Mouse (Mus musculus) 3134 (cell line): ENCODE measurements at regions not wholly inside any gene's neighbourhood (a gene's known extent, or its start where the extent isn't known, plus 50 kb on each side); places are given as distances from the start of the nearest gene placed in this dataset.

ENCODE experiments used
- DNase-seq: peaks from one replicate; pipeline ENCODE4 v3.0.0-alpha.2; 2011; ENCODE audit warnings: low spot score; ENCODE audit not compliant: insufficient read length; ENCODE audit errors: extremely low read depth

DNA sequence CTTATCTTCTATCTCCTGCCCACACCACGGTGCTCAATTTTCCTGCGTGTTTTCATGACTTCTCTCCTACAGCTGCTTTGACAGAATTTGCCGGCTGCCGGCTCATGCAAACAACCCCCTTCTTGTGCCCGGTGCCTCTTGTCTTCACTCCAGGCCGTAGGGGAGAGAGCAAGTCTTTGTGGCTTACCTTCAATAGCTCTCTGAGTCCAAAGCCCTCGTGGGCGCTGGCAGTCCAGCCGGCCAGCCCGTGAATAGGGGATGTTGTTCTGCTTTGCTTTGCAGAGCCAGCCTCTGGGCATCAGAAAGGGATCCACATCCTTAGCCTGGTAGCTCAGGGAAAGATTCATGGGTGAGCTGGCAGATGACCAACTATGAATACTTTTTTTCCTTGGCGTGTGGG lies 173.9 kb downstream of the Gsdmc2 start:
- DNase-seq = no peak

DNA sequence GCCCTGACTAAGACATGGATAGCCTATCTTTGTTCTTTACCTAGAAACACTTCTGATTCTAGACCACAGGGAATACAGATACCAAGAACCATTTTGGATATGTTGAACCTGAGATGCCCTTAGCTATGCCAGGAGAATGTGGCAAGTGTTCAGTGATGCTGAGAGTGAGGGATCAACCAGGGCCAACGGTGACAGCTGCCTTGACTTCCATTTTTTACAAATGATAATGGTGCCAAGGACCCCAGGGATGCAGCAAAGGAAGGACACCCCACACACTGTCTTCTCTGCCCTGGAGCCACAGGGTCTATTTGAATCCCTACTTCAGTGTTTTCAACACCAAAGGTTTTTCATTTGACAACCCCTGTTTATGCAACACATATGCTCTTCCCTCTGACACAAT lies 174.4 kb downstream of the Gsdmc2 start:
- DNase-seq = no peak

- DNase-seq = no peak
These were observed 177.4 kb downstream of the Gsdmc2 start for GRCm38 (mm10) chr15:63667536-63667935.

DNA sequence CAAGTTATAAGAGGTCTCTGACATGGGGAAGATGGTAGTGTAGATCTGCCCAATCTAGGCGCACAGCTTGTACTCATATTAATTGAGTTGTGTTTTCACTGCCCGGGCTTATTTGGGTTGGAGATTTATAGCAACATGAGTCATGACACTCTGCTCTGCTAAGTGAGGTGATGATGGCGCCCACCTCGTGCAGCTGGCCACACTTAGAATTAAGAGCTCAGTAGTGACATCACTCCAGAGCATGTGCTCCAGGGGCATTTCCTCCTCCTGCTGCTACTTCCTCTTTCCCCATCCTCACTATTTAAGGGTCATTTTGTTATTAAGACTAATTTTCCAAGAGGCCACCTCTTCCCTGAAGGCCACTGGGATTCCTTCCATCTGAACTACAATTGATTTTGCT lies 179.5 kb downstream of the Gsdmc2 start:
- DNase-seq = no peak

GRCm38 (mm10) chr15:63664877-63665276 lies 180.1 kb downstream of the Gsdmc2 start:
- no peak for DNase-seq

GRCm38 (mm10) chr15:63662183-63662582 lies 182.8 kb downstream of the Gsdmc2 start:
- DNase-seq = no peak

DNA sequence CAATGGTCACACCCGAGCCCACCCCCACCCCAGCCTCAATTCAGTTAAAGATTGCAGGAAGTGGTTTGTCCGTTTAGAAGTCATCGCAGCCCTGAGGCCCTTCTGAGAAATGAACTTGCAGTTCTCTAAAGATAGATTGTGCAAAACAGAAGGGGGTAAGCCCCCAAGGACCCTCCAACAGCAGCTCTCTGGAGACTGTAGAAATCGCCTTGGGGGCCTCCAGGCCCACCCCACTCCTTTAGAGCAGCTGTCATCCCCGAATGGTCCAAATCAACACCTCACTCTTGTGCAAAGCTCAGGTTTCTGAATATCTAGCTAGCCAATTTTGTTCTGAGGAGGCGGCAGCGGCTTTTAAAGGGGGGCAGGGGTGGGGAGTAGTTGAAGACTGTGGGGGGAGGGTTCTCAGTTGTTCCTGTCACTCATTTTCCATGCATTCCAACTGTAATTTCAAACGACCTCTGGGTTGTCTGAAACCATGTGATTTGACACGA lies 186.9 kb downstream of the Gsdmc2 start:
- DNase-seq = no peak

GRCm38 (mm10) chr15:63652216-63652961 lies 192.6 kb downstream of the Gsdmc2 start:
- DNase-seq = peak; percentile 19

DNA sequence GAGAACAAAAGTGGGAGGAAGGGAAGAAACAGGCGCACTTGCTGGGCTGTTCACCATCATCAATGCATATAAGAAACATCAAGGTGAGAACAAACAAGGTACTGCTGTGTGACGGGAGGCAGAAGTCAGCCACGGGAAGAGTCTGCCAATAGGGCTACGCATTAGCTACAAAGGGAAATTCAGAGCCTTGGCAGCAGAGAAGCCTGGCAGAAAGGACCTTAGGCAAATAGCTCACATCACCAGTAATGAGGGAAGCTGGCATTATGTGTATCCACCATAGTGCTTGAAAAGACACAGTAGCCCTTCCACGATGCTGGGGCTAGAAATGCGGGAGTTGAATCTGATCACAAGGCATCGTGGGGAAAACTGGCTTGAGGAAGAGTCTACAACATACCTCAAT lies 193.9 kb downstream of the Gsdmc2 start:
- no peak for DNase-seq

DNA sequence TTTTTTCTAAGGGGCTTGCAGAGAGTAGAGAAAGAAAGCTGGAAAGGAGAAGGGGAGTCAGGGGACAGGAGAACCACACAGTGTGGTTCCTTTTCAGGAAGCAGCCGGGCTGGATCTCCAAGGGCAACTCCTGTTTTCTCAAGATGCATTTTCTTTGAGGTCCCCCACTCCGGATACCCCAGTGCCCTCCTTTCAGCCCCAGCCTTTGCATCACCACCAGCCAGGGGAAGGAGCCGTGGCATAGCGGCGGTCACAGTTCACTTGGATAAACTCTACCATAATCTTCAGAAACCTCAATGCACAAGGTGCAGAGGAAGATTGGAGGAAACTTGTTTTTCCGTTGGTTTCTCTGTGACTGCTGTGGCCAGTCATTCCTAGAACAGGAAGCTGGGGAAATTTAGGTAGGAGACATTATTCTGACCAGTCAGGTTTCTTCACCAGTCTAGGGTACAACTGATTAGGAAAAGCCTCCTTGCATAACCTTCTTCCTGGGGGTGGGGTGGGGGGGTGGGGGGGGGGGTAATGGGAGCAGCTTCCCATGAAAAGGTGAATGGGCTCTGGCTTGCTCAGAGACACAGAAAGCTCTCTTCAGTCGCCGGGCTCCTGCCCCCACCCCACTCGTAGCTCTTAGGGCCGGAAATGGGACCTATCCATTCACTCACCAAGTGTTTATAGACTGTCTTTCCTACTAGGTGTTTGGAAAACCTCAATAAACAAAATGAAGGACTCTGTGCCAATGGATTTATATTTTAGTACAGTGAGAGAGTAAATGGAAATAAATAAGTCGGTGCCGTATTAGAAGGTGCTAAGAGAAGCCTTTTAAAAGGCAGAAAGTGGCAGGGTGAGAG lies 196.6 kb downstream of the Gsdmc2 start:
- DNase-seq = no peak

DNA sequence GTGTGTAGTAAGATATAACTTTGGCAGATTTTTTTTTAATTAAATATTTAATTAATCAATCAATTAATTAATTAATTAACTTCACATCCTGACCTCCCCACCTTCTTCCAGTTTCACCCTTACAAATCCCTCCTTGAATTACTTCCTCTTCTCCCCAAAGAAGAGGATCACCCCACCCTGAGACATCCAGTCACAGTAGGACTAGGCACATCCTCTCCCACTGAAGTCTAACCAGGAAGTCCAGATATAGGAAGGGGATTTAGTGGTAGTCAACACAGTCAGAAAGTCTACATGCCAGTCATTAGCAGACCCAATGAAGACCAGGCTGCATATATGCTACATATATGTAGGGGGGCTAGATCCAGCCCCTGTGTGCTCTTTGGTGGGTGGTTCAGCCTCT lies 220.2 kb downstream of the Gsdmc2 start:
- no peak for DNase-seq

DNA sequence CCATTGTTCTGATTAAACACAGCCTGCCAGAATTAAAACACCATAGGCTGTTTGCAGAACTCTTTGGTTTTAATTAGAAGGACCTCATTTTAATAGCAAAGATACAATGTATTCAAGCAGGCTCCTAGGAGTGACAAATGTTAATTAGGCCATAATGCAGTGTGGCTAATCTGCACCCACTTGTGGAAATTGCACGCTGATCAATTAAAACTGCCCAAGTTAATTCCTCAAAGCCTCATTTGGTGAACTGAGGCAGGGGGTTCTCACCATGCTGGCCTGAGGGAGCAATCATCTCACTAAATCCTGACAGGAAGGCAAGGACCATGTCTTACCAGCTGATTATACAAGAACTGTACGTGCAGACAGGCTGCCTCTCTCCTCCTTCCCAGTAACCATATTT lies 220.7 kb downstream of the Gsdmc2 start:
- no peak for DNase-seq

DNA sequence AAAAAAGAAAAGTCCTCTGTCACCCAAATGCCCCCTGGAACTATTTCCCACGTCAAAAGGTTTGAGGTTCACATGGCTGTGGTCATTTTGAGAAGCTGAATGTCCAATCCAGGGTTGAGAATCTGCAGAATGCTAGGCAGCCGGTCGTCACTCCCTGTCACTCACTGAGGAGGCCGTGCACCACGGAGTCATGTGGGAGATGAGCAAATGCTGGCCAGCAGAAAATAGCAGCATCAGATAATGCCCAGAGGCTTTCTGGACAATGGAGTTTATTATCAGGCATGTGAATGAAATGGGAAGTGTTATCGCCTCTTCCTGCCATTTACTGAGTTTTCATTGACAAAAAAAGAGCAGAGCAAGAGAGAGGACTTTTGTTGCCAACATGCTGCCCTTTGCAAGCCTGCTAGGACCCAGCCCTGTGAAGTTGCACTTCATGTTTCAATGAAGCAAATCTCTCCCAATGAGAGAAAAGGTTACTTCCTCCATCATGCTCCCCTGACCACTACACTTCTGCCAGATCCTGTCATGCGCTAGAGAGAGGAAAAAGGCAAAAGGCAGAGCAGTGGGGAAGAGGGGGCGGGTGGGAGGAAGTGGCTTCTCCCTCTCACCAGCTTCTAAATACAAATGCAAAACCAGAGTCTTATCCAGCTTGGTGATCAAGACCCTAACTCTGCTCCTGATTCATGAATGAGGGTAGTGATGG lies 228.3 kb downstream of the Gsdmc2 start:
- DNase-seq = no peak

- DNase-seq = no peak
These were observed 230.8 kb downstream of the Gsdmc2 start for GRCm38 (mm10) chr15:63614191-63614590.

DNA sequence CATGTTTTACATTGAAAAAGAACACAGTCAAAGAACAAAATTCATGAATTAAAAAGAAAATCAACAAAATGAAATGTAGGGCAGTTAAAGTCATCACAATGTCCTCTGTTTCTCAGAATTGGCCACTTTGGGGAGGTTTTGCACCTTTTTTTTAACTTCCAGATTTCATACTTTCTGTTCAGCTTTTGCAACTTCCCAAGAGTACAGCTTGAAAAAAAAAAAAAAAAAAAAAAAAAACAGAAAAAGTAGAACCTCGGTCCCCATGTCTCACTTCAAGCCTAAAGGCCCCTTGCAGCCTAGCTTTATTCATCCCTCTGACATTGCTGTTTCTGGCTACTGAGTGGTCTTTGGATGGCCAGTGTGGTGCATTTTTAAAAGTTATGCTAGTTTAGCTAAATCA lies 231.9 kb downstream of the Gsdmc2 start:
- no peak for DNase-seq

DNA sequence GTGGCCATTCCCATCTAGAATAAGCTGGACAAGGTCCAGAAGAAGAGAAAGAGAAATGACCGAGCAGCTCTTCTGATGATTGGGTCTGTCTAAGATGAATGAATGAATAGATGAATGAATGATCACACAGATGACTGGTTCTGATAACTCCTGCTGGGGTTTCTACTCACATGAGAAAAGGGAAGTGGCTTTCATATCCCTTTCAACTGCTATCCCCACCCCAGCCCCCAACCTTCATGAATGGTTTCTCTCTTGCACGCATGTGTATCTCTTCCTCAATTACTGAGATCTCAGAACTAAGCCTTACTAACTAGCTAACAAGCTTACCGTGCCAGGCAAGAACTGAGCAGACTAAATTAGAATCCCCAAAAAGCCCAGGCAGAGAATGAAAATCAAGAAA lies 233.8 kb downstream of the Gsdmc2 start:
- DNase-seq = no peak

DNA sequence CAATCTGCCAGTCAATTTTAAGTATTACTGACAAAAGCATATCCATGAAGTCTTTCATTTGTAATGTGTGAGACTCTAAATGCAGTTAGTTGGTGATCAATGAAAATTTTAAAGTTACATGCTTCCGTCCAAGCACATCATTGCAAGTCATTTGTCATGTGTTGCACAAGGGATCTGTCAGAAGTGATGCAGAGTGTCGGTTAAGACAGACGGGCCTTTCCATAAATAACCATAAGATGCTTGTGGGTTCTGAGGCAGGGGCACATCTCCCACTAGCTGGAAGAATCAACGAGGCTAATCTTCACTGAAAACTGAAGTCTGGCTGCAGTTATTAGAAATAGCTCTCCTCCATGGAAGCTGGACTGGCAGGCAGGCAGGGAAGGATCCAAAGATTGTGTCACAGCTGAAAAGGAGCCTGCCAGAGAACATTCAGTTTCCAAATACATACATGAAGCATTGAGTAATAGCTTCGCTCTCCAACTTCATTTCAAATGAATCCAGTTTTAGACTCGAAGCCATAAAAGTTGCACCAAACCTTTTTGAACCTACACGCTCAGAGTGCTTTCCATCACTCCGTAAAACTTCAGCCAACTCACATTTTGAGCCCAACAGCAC lies 241.8 kb downstream of the Gsdmc2 start:
- no peak for DNase-seq

GRCm38 (mm10) chr15:63601543-63601942 lies 243.4 kb downstream of the Gsdmc2 start:
- DNase-seq = peak; percentile 16

GRCm38 (mm10) chr15:63592758-63593463 lies 252.1 kb downstream of the Gsdmc2 start:
- no peak for DNase-seq

DNA sequence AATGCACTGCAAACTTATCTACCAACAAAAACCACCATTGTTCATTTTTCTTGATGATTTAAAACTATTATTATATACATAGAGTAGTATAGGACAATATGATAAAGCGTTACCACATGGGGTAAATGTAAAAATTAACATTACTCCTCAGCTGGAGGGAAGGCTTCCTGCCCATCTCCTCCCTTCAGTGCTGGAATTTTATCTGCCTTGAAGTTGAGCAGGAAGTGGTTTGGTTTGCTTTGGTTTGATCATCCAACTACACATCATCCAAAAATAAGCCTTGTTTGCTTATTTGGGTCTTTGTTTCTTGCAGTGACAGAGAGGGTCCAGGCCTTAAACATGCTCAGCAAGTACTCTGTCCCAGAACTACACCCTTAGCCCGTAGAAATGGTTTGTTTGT lies 285.7 kb downstream of the Gsdmc2 start:
- DNase-seq = no peak
